Mouse (Mus musculus) gastrocnemius, adult 2 months (tissue): Measurements from ENCODE around the gene Rgs9. TPM values are rescaled to one million over a fixed set of nuclear protein-coding genes. Genes with fewer than 3 reads are reported as not detected.
"Not testable (repeated sequence)": the region's sequence is repeated elsewhere in the genome, so short reads cannot be mapped to it uniquely, and the experiment has no call there.

ENCODE experiments used
- DNase-seq: peaks from one replicate; pipeline ENCODE4 v3.0.0; 2022
- H3K27ac ChIP-seq: fragments of 200-600 bp; 2 replicates; pipeline ENCODE4 v1.8.1; 2022; ENCODE audit warnings: mild to moderate bottlenecking
- H3K4me3 ChIP-seq: fragments of 200-600 bp; 2 replicates; pipeline ENCODE4 v1.8.1; 2022; ENCODE audit warnings: mild to moderate bottlenecking, moderate library complexity
- CTCF ChIP-seq: fragments of 200-600 bp; IDR thresholded peaks from 2 replicates; pipeline ENCODE4 v1.8.1; 2022; ENCODE audit warnings: antibody characterized with exemption, mild to moderate bottlenecking, moderate library complexity
- intact Hi-C: fragments of 180-260 bp; cut with DNase I; formaldehyde crosslinking; loops from one replicate; pipeline ENCODE4 v1.15.1; 2025
- long read RNA-seq, 2 experiments: library from polyadenylated mRNA; stranded (forward); transcript quantifications; one replicate each; pipeline ENCODE4 v2.0.0; 2021
- total RNA-seq, 2 experiments: library from RNA; stranded (reverse); gene quantifications; 2 replicates each; pipeline ENCODE4 v1.2.3; 2021

Rgs9 gene
- under 1 TPM; 0.13 to 0.20 TPM for total RNA-seq
- long read RNA-seq, experiment 1: 0 reads
- long read RNA-seq, experiment 2: 0 reads

GRCm38 (mm10) chr11:109297710-109298375, at the start of gene Rgs9:
Gene Rgs9, minus strand, starts transcription at chr11:109298129.
- peak; percentile 94 for DNase-seq
- peak within 1 kb of the TSS; percentile 71 for H3K4me3 ChIP-seq
- intact Hi-C loops: no loop called here
- H3K27ac ChIP-seq: peak within 1 kb of the TSS; percentile 29; the same call in 1 of the 2 replicates
- peak; percentile 96; the same call in 1 of the 2 replicates for TF ChIP-seq CTCF

GRCm38 (mm10) chr11:109347242-109347959, 49.5 kb upstream of the Rgs9 start:
- H3K27ac ChIP-seq: peak overlapping the region; percentile 87
- TF ChIP-seq CTCF: no peak
- peak overlapping the region; percentile 58 for H3K4me3 ChIP-seq
- intact Hi-C loops: no loop called here
- peak; percentile 94 for DNase-seq

DNA sequence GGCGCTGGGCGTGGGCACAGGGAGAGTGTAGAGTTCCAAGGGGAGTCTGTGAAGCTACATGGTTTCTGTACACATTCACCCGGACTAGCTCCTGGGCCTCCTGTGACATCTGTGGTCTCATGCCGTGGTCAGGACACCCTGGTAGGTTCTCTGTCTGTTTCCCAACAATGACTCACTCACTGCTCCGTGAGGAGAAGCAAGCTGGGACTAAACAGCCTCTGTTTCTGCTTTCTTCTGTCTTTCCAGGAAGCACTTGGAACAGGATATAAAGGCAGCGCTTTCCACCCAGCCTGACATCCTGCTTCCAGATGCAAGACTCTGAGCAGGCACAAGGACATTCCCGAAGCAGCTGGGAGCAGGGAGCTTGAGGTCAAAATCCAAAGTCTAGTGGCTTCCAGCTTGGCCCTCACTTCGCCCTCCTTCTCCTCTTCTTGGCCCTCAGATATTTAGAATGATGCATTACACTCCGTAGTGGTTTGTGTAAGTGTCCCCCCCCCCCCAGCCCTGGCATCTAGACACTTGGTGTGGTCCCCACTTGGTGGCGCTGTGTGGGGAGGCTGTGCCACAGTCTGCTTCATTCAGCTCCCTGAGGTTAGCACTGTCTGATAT, 46.2 kb upstream of the Rgs9 start:
- peak overlapping the region; percentile 63 for H3K27ac ChIP-seq
- peak overlapping the region; percentile 59 for H3K4me3 ChIP-seq
- intact Hi-C loops: no loop called here
- peak; percentile 67 for TF ChIP-seq CTCF
- peak; percentile 80 for DNase-seq

DNA sequence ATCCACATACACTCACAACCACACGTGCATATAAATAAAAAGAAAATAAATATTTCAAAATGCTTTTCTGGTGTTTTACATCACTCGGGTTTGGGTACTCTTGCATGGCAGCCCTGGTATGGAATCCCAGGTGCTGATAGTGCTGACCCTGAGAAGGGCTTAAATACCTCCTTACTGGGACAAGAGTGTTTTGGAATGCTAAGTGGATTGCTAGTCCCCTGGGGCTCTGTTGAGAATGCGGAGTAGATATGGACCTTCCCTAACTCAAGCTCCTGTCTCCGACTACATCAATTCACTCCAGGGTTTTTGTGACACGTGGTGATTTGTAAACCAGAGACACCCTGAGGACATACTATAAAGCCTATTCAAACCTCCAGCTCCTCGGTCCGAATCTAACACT, 45.6 kb upstream of the Rgs9 start:
- Histone ChIP-seq H3K4me3 (peak overlapping the region; percentile 59), H3K27ac (peak overlapping the region; percentile 63)
- no peak for TF ChIP-seq CTCF
- intact Hi-C loops: no loop called here
- DNase-seq: no peak

GRCm38 (mm10) chr11:109342666-109343065, 44.7 kb upstream of the Rgs9 start:
- H3K4me3 ChIP-seq, H3K27ac ChIP-seq, DNase-seq, intact Hi-C loops: not testable (repeated sequence)

DNA sequence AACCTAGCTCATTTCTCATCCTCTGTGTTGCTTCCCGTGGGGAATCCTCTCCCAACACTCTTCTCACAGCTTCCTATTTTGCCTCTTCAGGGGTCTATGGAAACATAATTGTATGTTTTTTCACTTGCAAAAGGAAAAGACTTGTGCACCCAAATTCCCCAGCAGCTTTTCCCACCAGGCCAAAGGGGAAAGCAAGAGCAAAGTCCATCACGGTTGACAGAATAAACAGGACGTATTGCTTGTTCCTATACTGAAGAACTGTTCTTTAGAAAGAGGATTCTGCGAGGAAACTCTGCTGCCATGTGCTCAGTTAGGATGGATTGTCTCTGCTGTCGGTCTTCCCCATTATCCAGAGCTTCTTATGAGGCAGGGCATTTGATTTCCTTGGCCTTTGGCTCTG, 42.6 kb upstream of the Rgs9 start:
- H3K4me3 ChIP-seq: no peak overlapping the region
- DNase-seq: no peak
- intact Hi-C loops: no loop called here
- H3K27ac ChIP-seq: no peak overlapping the region
- TF ChIP-seq CTCF: no peak

DNA sequence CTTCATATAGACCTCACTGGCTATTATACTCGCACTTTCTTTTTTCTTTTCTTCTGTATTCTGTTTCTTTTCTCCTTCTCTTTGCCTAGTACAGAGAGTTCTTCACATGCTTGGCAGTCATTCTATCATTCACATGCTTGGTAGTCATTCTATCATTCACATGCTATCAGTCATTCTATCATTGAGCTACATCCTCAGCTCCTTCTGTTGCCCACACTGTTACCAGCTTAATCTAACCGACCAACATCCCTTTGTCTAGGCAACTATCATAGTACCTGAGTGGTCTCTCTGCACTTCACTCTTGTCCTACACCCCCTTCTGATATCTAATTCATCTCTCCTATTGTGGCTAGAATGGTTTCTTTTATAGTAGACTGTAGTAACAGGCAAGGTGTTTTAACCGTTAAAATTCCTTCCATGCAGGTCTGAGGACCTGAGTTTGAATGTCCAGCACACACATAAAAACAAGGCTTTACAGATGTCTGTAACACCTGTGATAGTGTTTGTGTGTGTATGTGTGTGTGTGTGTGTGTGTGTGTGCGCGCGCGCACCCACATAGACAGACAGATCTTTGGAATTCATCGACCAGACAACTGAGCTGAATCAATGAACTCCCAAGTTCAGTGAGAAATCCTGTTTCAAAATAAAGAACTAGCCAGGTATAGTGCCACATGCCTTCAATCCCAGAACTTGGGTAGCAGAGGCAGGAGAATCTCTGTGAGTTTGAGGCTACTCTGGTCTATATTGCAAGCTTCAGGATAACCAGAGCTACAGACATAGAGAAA, 41.4 kb upstream of the Rgs9 start:
- no peak for TF ChIP-seq CTCF
- no peak overlapping the region for H3K27ac ChIP-seq
- intact Hi-C loops: loop anchor here (10.0 kb wide), 1 partner anchor 275 kb away; the partner anchor contains the start of gene Wipi1
- H3K4me3 ChIP-seq: no peak overlapping the region
- DNase-seq: no peak

DNA sequence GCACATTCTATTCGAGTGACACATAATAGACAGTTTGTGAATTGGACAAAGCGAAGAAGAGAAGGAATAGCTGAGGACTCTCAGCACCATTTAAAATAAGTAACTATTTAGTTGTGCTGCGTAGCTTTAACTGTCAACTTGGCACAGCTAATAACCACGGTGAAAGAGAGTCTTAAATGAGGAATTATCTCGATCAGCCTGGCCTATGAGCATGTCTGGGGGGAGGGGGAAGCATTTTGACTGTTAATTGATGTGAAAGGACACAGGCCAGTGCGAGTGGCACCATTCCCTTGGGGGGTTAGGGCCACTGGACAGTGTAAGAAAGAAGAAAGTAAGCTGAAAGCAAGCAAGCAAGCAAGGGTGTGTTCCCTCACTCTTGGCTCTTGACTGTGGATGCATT, 38.0 kb upstream of the Rgs9 start:
- no peak overlapping the region for H3K4me3 ChIP-seq
- H3K27ac ChIP-seq: no peak overlapping the region
- no peak for DNase-seq
- intact Hi-C loops: loop anchor here (10.0 kb wide), 1 partner anchor 279 kb away; the partner anchor contains the start of gene Wipi1
- TF ChIP-seq CTCF: no peak

DNA sequence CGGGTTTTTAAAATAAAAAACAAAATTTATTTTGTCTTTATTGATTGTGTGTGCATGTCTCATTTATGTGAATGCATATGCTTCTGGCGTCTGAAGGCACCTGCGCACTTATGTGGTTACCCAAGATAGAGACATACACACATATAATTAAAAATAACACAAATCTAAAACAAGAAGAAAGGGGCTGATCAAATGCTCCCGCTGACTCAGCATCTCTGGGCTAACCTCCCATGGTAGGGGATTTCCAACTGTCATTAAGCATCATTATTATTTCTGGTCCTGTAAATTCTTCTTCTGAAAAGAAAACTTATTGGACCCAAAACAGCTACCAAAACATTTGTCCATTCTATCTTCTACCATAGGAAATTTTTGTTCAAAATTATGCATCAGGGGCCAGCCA, 36.8 kb upstream of the Rgs9 start:
- no peak for TF ChIP-seq CTCF
- H3K4me3 ChIP-seq: no peak overlapping the region
- H3K27ac ChIP-seq: no peak overlapping the region
- no peak for DNase-seq
- intact Hi-C loops: loop anchor here (5.0 to 10.0 kb wide), 2 partner anchors 253 to 280 kb away; partner anchors contain the start of gene Wipi1

DNA sequence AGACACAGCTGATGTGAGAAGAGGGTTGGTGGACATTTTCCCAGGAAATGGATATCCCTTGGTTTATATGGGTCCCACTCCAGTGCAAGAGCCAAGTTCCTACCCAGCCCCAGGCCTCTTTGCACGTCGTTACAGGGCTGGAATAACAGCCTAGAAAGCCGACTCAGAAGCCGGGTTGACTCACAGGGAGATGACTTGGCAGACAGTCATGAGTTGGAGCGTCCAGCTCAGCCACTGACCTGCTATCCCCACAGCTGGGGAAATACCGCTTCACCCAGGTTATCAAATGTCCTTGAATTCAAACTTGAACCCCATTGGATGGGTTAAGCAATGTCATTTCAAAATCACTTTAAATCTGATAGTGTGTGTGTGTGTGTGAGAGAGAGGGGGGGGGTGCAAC, 34.8 kb upstream of the Rgs9 start:
- intact Hi-C loops: loop anchor here (5.0 to 10.0 kb wide), 2 partner anchors 255 to 282 kb away; partner anchors contain the start of gene Wipi1
- TF ChIP-seq CTCF: no peak

GRCm38 (mm10) chr11:109331424-109331824, 33.5 kb upstream of the Rgs9 start:
- peak; percentile 95 for TF ChIP-seq CTCF
- intact Hi-C loops: loop anchor here (1.0 to 10.0 kb wide), 4 partner anchors 31 to 283 kb away; partner anchors contain the start of genes Amz2, Gna13 and Wipi1
- H3K27ac ChIP-seq: peak overlapping the region; percentile 86
- DNase-seq: peak; percentile 97
- peak overlapping the region; percentile 72 for H3K4me3 ChIP-seq

More for the DNA sequence above, 34.8 kb upstream of the Rgs9 start:
- DNase-seq: peak; percentile 82
- Histone ChIP-seq H3K4me3 (no peak overlapping the region), H3K27ac (peak overlapping the region; percentile 86)
